Mouse (Mus musculus) liver, postnatal 0 days (tissue): ENCODE measurements around the gene Golm1.

Experiments used
- CTCF ChIP-seq: sonication (generic); IDR thresholded peaks from 2 replicates; pipeline ENCODE4 v1.5.1; 2016; ENCODE audit warnings: antibody characterized with exemption, low read depth
- EP300 ChIP-seq: IDR thresholded peaks from 2 replicates; pipeline ENCODE4 v1.6.1; 2016; ENCODE audit warnings: antibody characterized with exemption, low read depth, mild to moderate bottlenecking

GRCm38 (mm10) chr13:59656975-59657388 lies 18.6 kb downstream of the Golm1 start:
- no peak for TF ChIP-seq CTCF
- TF ChIP-seq EP300, result no peak
